Mouse (Mus musculus) testis, adult 2 months (tissue): ENCODE results near the gene Rfx6.

Experiments
- CTCF ChIP-seq: fragments of 200-500 bp; IDR thresholded peaks from 2 replicates; pipeline ENCODE4 v1.5.1; 2012; ENCODE audit warnings: low read depth, mild to moderate bottlenecking, inconsistent platforms, low read length, moderate library complexity; ENCODE audit not compliant: control insufficient read depth, insufficient read depth, insufficient replicate concordance
- POLR2A ChIP-seq: fragments of 200-500 bp; IDR thresholded peaks from 2 replicates; pipeline ENCODE4 v1.6.1; 2012; ENCODE audit warnings: low read depth, mild to moderate bottlenecking, inconsistent platforms, low read length, moderate library complexity; ENCODE audit not compliant: control insufficient read depth

GRCm38 (mm10) chr10:51631411-51632136 is 46.0 kb upstream of the Rfx6 start, which contains the start of gene Gprc6a:
- TF ChIP-seq CTCF (no peak), POLR2A (no peak)
